ENCODE assay signal across 21 mouse cellular contexts in genomic region chr4:79362522-79362921, GRCm38 (mm10).
DNase-seq lines count a peak whose midpoint lies in the region; ATAC-seq and TF ChIP-seq lines count a peak whose summit lies in the region.
"Had no signal": no experiment of that assay in that cellular context is flagged by ENCODE, and none has a peak within 500 bp of the region (broad histone marks: within the 10 kb centered on the region; RNA-seq: fewer than 3 reads in every experiment).

No protein-coding gene starts in this region.

- no peaks in the 10 kb centered on the region for H3K27me3 ChIP-seq in intestine, embryonic 16.5 days (replicated peaks; ENCODE audit: control insufficient read depth, insufficient read depth, low read length)
- no peaks in the 10 kb centered on the region for H3K27me3 ChIP-seq in intestine, embryonic 15.5 days (replicated peaks)
- H3K27me3 ChIP-seq: embryonic facial prominence, embryonic 12.5 days; forebrain, embryonic 13.5 days; forebrain, embryonic 15.5 days had no signal

- 74% methylated on average over 4 of the region's 4 CpGs for WGBS in intestine, embryonic 16.5 days
- WGBS in intestine, embryonic 15.5 days = 70% methylated on average over 4 of the region's 4 CpGs

- no peak overlapping the region for H3K4me3 ChIP-seq in intestine, embryonic 16.5 days (ENCODE audit: low read length)
- no peak overlapping the region for H3K4me3 ChIP-seq in intestine, embryonic 15.5 days (replicated peaks)
- H3K4me3 ChIP-seq in ES-E14 (ENCODE audit: insufficient read depth in 1 of 2, low read depth in 1 of 2, low read length in 2 of 2, poor library complexity in 1 of 2, severe bottlenecking in 1 of 2) = no peak overlapping the region
- H3K4me3 ChIP-seq: embryonic facial prominence, embryonic 10.5 days; embryonic facial prominence, embryonic 12.5 days; forebrain, embryonic 13.5 days; forebrain, embryonic 15.5 days had no signal

- peak; percentile 21; the same call in 1 of the 2 replicates for ATAC-seq in intestine, embryonic 16.5 days
- ATAC-seq in intestine, embryonic 15.5 days = no peak
- ATAC-seq: activated CD4-positive, CD25-positive, alpha-beta regulatory T cell, adult 4 months; forebrain, embryonic 13.5 days; forebrain, embryonic 15.5 days; forebrain, postnatal 0 days had no signal

- no peaks in the 10 kb centered on the region for H3K36me3 ChIP-seq in intestine, embryonic 16.5 days (ENCODE audit: control insufficient read depth, insufficient read depth, low read length)
- no peaks in the 10 kb centered on the region for H3K36me3 ChIP-seq in intestine, embryonic 15.5 days
- no peaks in the 10 kb centered on the region for H3K36me3 ChIP-seq in ES-E14 (ENCODE audit: control insufficient read depth, insufficient read depth, low read length, poor library complexity, severe bottlenecking)
- H3K36me3 ChIP-seq: embryonic facial prominence, embryonic 10.5 days; embryonic facial prominence, embryonic 12.5 days; forebrain, embryonic 15.5 days had no signal

- no peaks in the 10 kb centered on the region for H3K9me3 ChIP-seq in intestine, embryonic 16.5 days (ENCODE audit: control insufficient read depth, low read length)
- no peaks in the 10 kb centered on the region for H3K9me3 ChIP-seq in intestine, embryonic 15.5 days
- no peaks in the 10 kb centered on the region for H3K9me3 ChIP-seq in ES-E14 (ENCODE audit: control insufficient read depth, insufficient read depth, low read depth, low read length)
- H3K9me3 ChIP-seq: embryonic facial prominence, embryonic 10.5 days; embryonic facial prominence, embryonic 12.5 days; forebrain, embryonic 13.5 days; forebrain, embryonic 15.5 days had no signal

- no peak overlapping the region for H3K27ac ChIP-seq in intestine, embryonic 16.5 days (ENCODE audit: low read length)
- H3K27ac ChIP-seq in intestine, embryonic 15.5 days = no peak overlapping the region
- no peak overlapping the region for H3K27ac ChIP-seq in ES-E14 (ENCODE audit: insufficient read depth, low read depth, low read length, poor library complexity, severe bottlenecking)
- H3K27ac ChIP-seq: embryonic facial prominence, embryonic 10.5 days; embryonic facial prominence, embryonic 12.5 days; forebrain, embryonic 13.5 days; forebrain, embryonic 15.5 days had no signal

- DNase-seq in ES-E14 (ENCODE audit: low read depth, low spot score) (peak; percentile 16), WW6 (ENCODE audit: low read depth, low spot score) (peak; percentile 3)
- DNase-seq in ovary, postnatal 14 days (ENCODE audit: low spot score) = no peak
- DNase-seq in ovary, adult 18-20 months (ENCODE audit: low spot score) = no peak
- DNase-seq in frontal cortex, adult 2 months (ENCODE audit: extremely low spot score in 1 of 2, low spot score in 1 of 2) = no peak
- DNase-seq: adrenal gland, adult 8-10 months; adrenal gland, postnatal 14 days; adrenal gland, postnatal 36 days; cerebellum, adult 11-12 months; cerebellum, adult 2 months; cerebellum, adult 9-10 months; cerebellum, postnatal 10 days; cerebellum, postnatal 25 days; forebrain, postnatal 0 days had no signal

- in situ Hi-C loops in ES-E14 (cut with MboI; ENCODE audit: low sequenced_read_pairs in 2 of 2, unreplicated experiment in 2 of 2) = no loop called here

- no peaks in the 10 kb centered on the region for H3K4me1 ChIP-seq in intestine, embryonic 16.5 days (ENCODE audit: control insufficient read depth, insufficient read depth, low read length)
- H3K4me1 ChIP-seq in intestine, embryonic 15.5 days (replicated peaks) = no peaks in the 10 kb centered on the region
- no peaks in the 10 kb centered on the region for H3K4me1 ChIP-seq in ES-E14 (ENCODE audit: control insufficient read depth in 2 of 2, insufficient read depth in 2 of 2, low read length in 2 of 2, poor library complexity in 1 of 2)
- H3K4me1 ChIP-seq: embryonic facial prominence, embryonic 10.5 days; embryonic facial prominence, embryonic 12.5 days; forebrain, embryonic 13.5 days; forebrain, embryonic 15.5 days had no signal

- H3K9ac ChIP-seq in intestine, embryonic 16.5 days (ENCODE audit: low read depth, low read length) = no peak overlapping the region
- H3K9ac ChIP-seq in intestine, embryonic 15.5 days = no peak overlapping the region
- no peak overlapping the region for H3K9ac ChIP-seq in ES-E14 (ENCODE audit: insufficient read depth, low read depth, low read length, poor library complexity, severe bottlenecking)
- H3K9ac ChIP-seq: embryonic facial prominence, embryonic 12.5 days; forebrain, embryonic 13.5 days; forebrain, embryonic 15.5 days; forebrain, postnatal 0 days had no signal

- no peak overlapping the region for H3K4me2 ChIP-seq in intestine, embryonic 16.5 days (ENCODE audit: low read depth, low read length)
- no peak overlapping the region for H3K4me2 ChIP-seq in intestine, embryonic 15.5 days (replicated peaks)
- H3K4me2 ChIP-seq: embryonic facial prominence, embryonic 12.5 days; forebrain, embryonic 13.5 days; forebrain, embryonic 15.5 days had no signal

TF ChIP-seq in ES-E14, 5 proteins besides CTCF, POLR2A, EP300 and RAD21:
- TF ChIP-seq CHD2 (IDR thresholded peaks at IDR 0.05; ENCODE audit: low read depth, low read length) (no peak), HCFC1 (IDR thresholded peaks at IDR 0.05; ENCODE audit: borderline replicate concordance, insufficient read depth, low read length) (no peak), MAFK (IDR thresholded peaks at IDR 0.05; ENCODE audit: insufficient read depth, low read depth, low read length) (no peak), ZNF384 (IDR thresholded peaks at IDR 0.05; ENCODE audit: low read depth, low read length) (no peak), ZC3H11A (IDR thresholded peaks at IDR 0.05; ENCODE audit: borderline replicate concordance, low read depth, low read length) (no peak)

Comparison
In these comparisons a context has a peak if more than half of its experiments do, and no peak if none do; other contexts are left out.
1. DNase-seq: peak in ES-E14 (single experiment) and WW6 (single experiment); none in ovary, postnatal 14 days (single experiment), ovary, adult 18-20 months (single experiment) and frontal cortex, adult 2 months (0 of 2).